Mouse (Mus musculus) adrenal gland, adult 8-10 months (tissue): ENCODE measurements around the gene Ndufs2. TPM values are rescaled to one million over a fixed set of nuclear protein-coding genes. Genes with fewer than 3 reads are reported as not detected.

ENCODE experiments used
- DNase-seq: peaks from one replicate; pipeline ENCODE4 v3.0.0; 2022
- total RNA-seq, 4 experiments: library from RNA; stranded (reverse); gene quantifications; 2 replicates each; pipeline ENCODE4 v1.2.4; 2022

Gene Ndufs2
- total RNA-seq, 4 experiments from 2014 or later: 609 to 713 (median 672) TPM

GRCm38 (mm10) chr1:171230215-171230614, 21.0 kb downstream of the Ndufs2 start:
- DNase-seq: no peak

- no peak for DNase-seq
These were observed 21.4 kb downstream of the Ndufs2 start for GRCm38 (mm10) chr1:171229750-171230149.

GRCm38 (mm10) chr1:171227879-171228278, 23.3 kb downstream of the Ndufs2 start:
- no peak for DNase-seq

GRCm38 (mm10) chr1:171226780-171227179, 24.4 kb downstream of the Ndufs2 start:
- DNase-seq: no peak

GRCm38 (mm10) chr1:171224857-171225256, 26.3 kb downstream of the Ndufs2 start, which contains the start of gene Apoa2:
TSS of gene Apoa2 (plus strand) at chr1:171225054.
- DNase-seq: no peak

GRCm38 (mm10) chr1:171223796-171224195, 27.4 kb downstream of the Ndufs2 start:
- DNase-seq: peak; percentile 82

GRCm38 (mm10) chr1:171223168-171223567, 28.0 kb downstream of the Ndufs2 start:
- no peak for DNase-seq

- DNase-seq: peak; percentile 99
These were observed 28.7 kb downstream of the Ndufs2 start, which contains the start of gene Tomm40l for GRCm38 (mm10) chr1:171222238-171223155. TSS of gene Tomm40l (minus strand) at chr1:171222514.

GRCm38 (mm10) chr1:171221281-171222193, 29.7 kb downstream of the Ndufs2 start:
- DNase-seq: no peak

GRCm38 (mm10) chr1:171220871-171221270, 30.3 kb downstream of the Ndufs2 start:
- DNase-seq: peak; percentile 78

GRCm38 (mm10) chr1:171216241-171216955, 34.8 kb downstream of the Ndufs2 start:
- DNase-seq: no peak

- DNase-seq: no peak
These were observed 37.2 kb downstream of the Ndufs2 start, which contains the start of gene Nr1i3 for GRCm38 (mm10) chr1:171213801-171214496. TSS of gene Nr1i3 (plus strand) at chr1:171213970.

GRCm38 (mm10) chr1:171212854-171213253, 38.3 kb downstream of the Ndufs2 start:
- no peak for DNase-seq

- no peak for DNase-seq
These were observed 41.8 kb downstream of the Ndufs2 start for GRCm38 (mm10) chr1:171209409-171209808.

GRCm38 (mm10) chr1:171205704-171206493, 45.3 kb downstream of the Ndufs2 start:
- DNase-seq: no peak

GRCm38 (mm10) chr1:171204249-171204644, 46.9 kb downstream of the Ndufs2 start:
- no peak for DNase-seq

GRCm38 (mm10) chr1:171203471-171204248, 47.5 kb downstream of the Ndufs2 start:
- DNase-seq: no peak

- DNase-seq: no peak
These were observed 50.4 kb downstream of the Ndufs2 start for GRCm38 (mm10) chr1:171200769-171201168.

- DNase-seq: no peak
These were observed 51.7 kb downstream of the Ndufs2 start for GRCm38 (mm10) chr1:171199532-171199931.
